Mouse (Mus musculus): ENCODE results near the gene Cdr2l. TPM values are rescaled to one million over a fixed set of nuclear protein-coding genes. Genes with fewer than 3 reads are reported as not detected.

The Cdr2l gene
- polyA plus RNA-seq, 1 experiment = 14.3 TPM

GRCm38 (mm10) chr11:115341246-115341645 lies 40.5 kb upstream of the Cdr2l start:
- no peak overlapping the region for H3K27ac ChIP-seq (ENCODE audit: control insufficient read depth, insufficient read depth, low read length)
- no peaks in the 10 kb centered on the region; the same call in 1 of the 2 replicates for H3K27me3 ChIP-seq (ENCODE audit: control insufficient read depth, insufficient read depth, low read length)
- TF ChIP-seq POLR2A (IDR thresholded peaks at IDR 0.05; ENCODE audit: control insufficient read depth, extremely low read depth, insufficient read depth, low read length, poor library complexity) (no peak), CTCF (IDR thresholded peaks at IDR 0.05; ENCODE audit: borderline replicate concordance, control insufficient read depth, extremely low read depth, insufficient read depth, low read length, poor library complexity) (no peak)
- DNase-seq = no peak
- WGBS = 69% methylated on average over 2 of the region's 2 CpGs
- H3K4me1 ChIP-seq (replicated peaks; ENCODE audit: control insufficient read depth, insufficient read depth, low read length) = 0 out of 2 replicates have a peak, but pooled peaks cover 2% of the 10 kb centered on the region
- no peak overlapping the region for H3K4me3 ChIP-seq (ENCODE audit: control insufficient read depth, insufficient read depth, low read length)
- H3K36me3 ChIP-seq (ENCODE audit: control insufficient read depth, insufficient read depth, low read length) = no peaks in the 10 kb centered on the region

GRCm38 (mm10) chr11:115341866-115342265 lies 39.9 kb upstream of the Cdr2l start:
- no peak overlapping the region for H3K4me3 ChIP-seq (ENCODE audit: control insufficient read depth, insufficient read depth, low read length)
- WGBS = 74% methylated on average over 6 of the region's 6 CpGs

GRCm38 (mm10) chr11:115344967-115345366 lies 36.7 kb upstream of the Cdr2l start:
- Histone ChIP-seq H3K27ac (ENCODE audit: control insufficient read depth, insufficient read depth, low read length) (no peak overlapping the region), H3K36me3 (ENCODE audit: control insufficient read depth, insufficient read depth, low read length) (no peaks in the 10 kb centered on the region), H3K4me3 (ENCODE audit: control insufficient read depth, insufficient read depth, low read length) (no peak overlapping the region), H3K4me1 (replicated peaks; ENCODE audit: control insufficient read depth, insufficient read depth, low read length) (0 out of 2 replicates have a peak, but pooled peaks cover 2% of the 10 kb centered on the region), H3K27me3 (ENCODE audit: control insufficient read depth, insufficient read depth, low read length) (no peaks in the 10 kb centered on the region; the same call in 1 of the 2 replicates)
- WGBS = 19% methylated on average over 12 of the region's 12 CpGs
- no peak for DNase-seq
- no peak for TF ChIP-seq CTCF (IDR thresholded peaks at IDR 0.05; ENCODE audit: borderline replicate concordance, control insufficient read depth, extremely low read depth, insufficient read depth, low read length, poor library complexity)
- TF ChIP-seq POLR2A (IDR thresholded peaks at IDR 0.05; ENCODE audit: control insufficient read depth, extremely low read depth, insufficient read depth, low read length, poor library complexity) = no peak

More at GRCm38 (mm10) chr11:115341866-115342265, 39.9 kb upstream of the Cdr2l start:
- Histone ChIP-seq H3K27ac (ENCODE audit: control insufficient read depth, insufficient read depth, low read length) (no peak overlapping the region), H3K27me3 (ENCODE audit: control insufficient read depth, insufficient read depth, low read length) (no peaks in the 10 kb centered on the region; the same call in 1 of the 2 replicates), H3K36me3 (ENCODE audit: control insufficient read depth, insufficient read depth, low read length) (no peaks in the 10 kb centered on the region), H3K4me1 (replicated peaks; ENCODE audit: control insufficient read depth, insufficient read depth, low read length) (0 out of 2 replicates have a peak, but pooled peaks cover 2% of the 10 kb centered on the region)
- no peak for DNase-seq
- TF ChIP-seq CTCF (IDR thresholded peaks at IDR 0.05; ENCODE audit: borderline replicate concordance, control insufficient read depth, extremely low read depth, insufficient read depth, low read length, poor library complexity) (no peak), POLR2A (IDR thresholded peaks at IDR 0.05; ENCODE audit: control insufficient read depth, extremely low read depth, insufficient read depth, low read length, poor library complexity) (no peak)

GRCm38 (mm10) chr11:115345515-115345914 lies 36.2 kb upstream of the Cdr2l start:
- H3K36me3 ChIP-seq (ENCODE audit: control insufficient read depth, insufficient read depth, low read length) = no peaks in the 10 kb centered on the region
- H3K4me1 ChIP-seq (replicated peaks; ENCODE audit: control insufficient read depth, insufficient read depth, low read length) = 0 out of 2 replicates have a peak, but pooled peaks cover 2% of the 10 kb centered on the region
- TF ChIP-seq CTCF (IDR thresholded peaks at IDR 0.05; ENCODE audit: borderline replicate concordance, control insufficient read depth, extremely low read depth, insufficient read depth, low read length, poor library complexity) = no peak
- no peak for TF ChIP-seq POLR2A (IDR thresholded peaks at IDR 0.05; ENCODE audit: control insufficient read depth, extremely low read depth, insufficient read depth, low read length, poor library complexity)
- no peak for DNase-seq
- no peaks in the 10 kb centered on the region; the same call in 1 of the 2 replicates for H3K27me3 ChIP-seq (ENCODE audit: control insufficient read depth, insufficient read depth, low read length)
- H3K27ac ChIP-seq (ENCODE audit: control insufficient read depth, insufficient read depth, low read length) = no peak overlapping the region
- WGBS = 44% methylated on average over 7 of the region's 7 CpGs
- no peak overlapping the region for H3K4me3 ChIP-seq (ENCODE audit: control insufficient read depth, insufficient read depth, low read length)

- Histone ChIP-seq H3K4me1 (replicated peaks; ENCODE audit: control insufficient read depth, insufficient read depth, low read length) (0 out of 2 replicates have a peak, but pooled peaks cover 2% of the 10 kb centered on the region), H3K27me3 (ENCODE audit: control insufficient read depth, insufficient read depth, low read length) (no peaks in the 10 kb centered on the region), H3K4me3 (ENCODE audit: control insufficient read depth, insufficient read depth, low read length) (no peak overlapping the region), H3K36me3 (ENCODE audit: control insufficient read depth, insufficient read depth, low read length) (peaks cover 14% of the 10 kb centered on the region), H3K27ac (ENCODE audit: control insufficient read depth, insufficient read depth, low read length) (no peak overlapping the region)
- DNase-seq = no peak
- 89% methylated on average over 17 of the region's 17 CpGs for WGBS
- TF ChIP-seq CTCF (IDR thresholded peaks at IDR 0.05; ENCODE audit: borderline replicate concordance, control insufficient read depth, extremely low read depth, insufficient read depth, low read length, poor library complexity) = no peak
- no peak for TF ChIP-seq POLR2A (IDR thresholded peaks at IDR 0.05; ENCODE audit: control insufficient read depth, extremely low read depth, insufficient read depth, low read length, poor library complexity)
Observed at GRCm38 (mm10) chr11:115348681-115349248, 33.0 kb upstream of the Cdr2l start.

GRCm38 (mm10) chr11:115349976-115350375 lies 31.7 kb upstream of the Cdr2l start:
- no peak overlapping the region for H3K27ac ChIP-seq (ENCODE audit: control insufficient read depth, insufficient read depth, low read length)
- peaks cover 14% of the 10 kb centered on the region for H3K36me3 ChIP-seq (ENCODE audit: control insufficient read depth, insufficient read depth, low read length)
- TF ChIP-seq POLR2A (IDR thresholded peaks at IDR 0.05; ENCODE audit: control insufficient read depth, extremely low read depth, insufficient read depth, low read length, poor library complexity) = no peak
- no peak for TF ChIP-seq CTCF (IDR thresholded peaks at IDR 0.05; ENCODE audit: borderline replicate concordance, control insufficient read depth, extremely low read depth, insufficient read depth, low read length, poor library complexity)
- 97% methylated on average over 4 of the region's 4 CpGs for WGBS
- H3K4me1 ChIP-seq (replicated peaks; ENCODE audit: control insufficient read depth, insufficient read depth, low read length) = no peaks in the 10 kb centered on the region
- H3K4me3 ChIP-seq (ENCODE audit: control insufficient read depth, insufficient read depth, low read length) = no peak overlapping the region
- no peak for DNase-seq
- no peaks in the 10 kb centered on the region for H3K27me3 ChIP-seq (ENCODE audit: control insufficient read depth, insufficient read depth, low read length)

Measured in thymus, adult 2 months (tissue).